Mouse (Mus musculus) forebrain, postnatal 0 days (tissue): ENCODE results near the gene Sipa1l1. TPM values are rescaled to one million over a fixed set of nuclear protein-coding genes. Genes with fewer than 3 reads are reported as not detected.
"Not testable (repeated sequence)": the region's sequence is repeated elsewhere in the genome, so short reads cannot be mapped to it uniquely, and the experiment has no call there.

Source experiments
- ATAC-seq: fragments of 200-750 bp; cut with Nextera tagmentation; 2 replicates; pipeline ENCODE4 v1.8.0; 2017; ENCODE audit warnings: mild to moderate bottlenecking, moderate library complexity
- DNase-seq: peaks from one replicate; pipeline ENCODE4 v3.0.0-alpha.2; 2015
- H3K27ac ChIP-seq: fragments of 300-500 bp; sonication (generic); 2 replicates; pipeline ENCODE4 v1.5.1; 2014; ENCODE audit warnings: low read depth, mild to moderate bottlenecking, antibody characterized with exemption, low read length, moderate library complexity, mixed read lengths
- H3K27me3 ChIP-seq: fragments of 300-500 bp; sonication (generic); 2 replicates; pipeline ENCODE4 v1.6.1; 2014; ENCODE audit warnings: mild to moderate bottlenecking, low read length, mixed read lengths; ENCODE audit not compliant: insufficient read depth
- H3K36me3 ChIP-seq: fragments of 300-500 bp; sonication (generic); 2 replicates; pipeline ENCODE4 v1.6.1; 2014; ENCODE audit warnings: mild to moderate bottlenecking, moderate library complexity; ENCODE audit not compliant: insufficient read depth
- H3K4me1 ChIP-seq: fragments of 300-500 bp; sonication (generic); 2 replicates; pipeline ENCODE4 v1.6.1; 2014; ENCODE audit warnings: antibody characterized with exemption; ENCODE audit not compliant: insufficient read depth
- H3K4me2 ChIP-seq: fragments of 300-500 bp; sonication (generic); 2 replicates; pipeline ENCODE4 v1.6.1; 2014; ENCODE audit warnings: low read depth, mild to moderate bottlenecking, moderate library complexity
- H3K4me3 ChIP-seq: fragments of 300-500 bp; sonication (generic); 2 replicates; pipeline ENCODE4 v1.5.1; 2014; ENCODE audit warnings: low read depth, low read length, mixed read lengths
- H3K9ac ChIP-seq: fragments of 300-500 bp; sonication (generic); 2 replicates; pipeline ENCODE4 v1.6.1; 2014; ENCODE audit warnings: mild to moderate bottlenecking
- H3K9me3 ChIP-seq: fragments of 300-500 bp; sonication (generic); 2 replicates; pipeline ENCODE4 v1.6.1; 2016; ENCODE audit warnings: low read length
- CTCF ChIP-seq: sonication (generic); IDR thresholded peaks from 2 replicates; pipeline ENCODE4 v1.5.1; 2016; ENCODE audit warnings: antibody characterized with exemption, control low read depth, low read depth
- WGBS: fragments of 180-500 bp; shearing (Covaris S2); extraction: QIAGEN DNeasy Blood & Tissue Kit; methylation state at CpG from one replicate; pipeline ENCODE4 v1.1.7; 2014; 5-methylcytosine and 5-hydroxymethylcytosine counted together
- polyA plus RNA-seq: library from polyadenylated mRNA; unstranded; fragments of >200 nt; fragmentation: Nextera tagmentation; extraction: Ambion mirVana; gene quantifications from 2 replicates; pipeline ENCODE4 v1.2.1, GENCODE M21; 2015
- total RNA-seq: library from RNA; depleted of rRNA; stranded (reverse); fragments of >200 nt; gene quantifications from 2 replicates; pipeline ENCODE4 v1.2.3, GENCODE M21; 2014

Sipa1l1 gene
- total and polyA plus RNA-seq, 2 experiments from 2014 or later: 13.4 to 43.1 TPM

- H3K27ac ChIP-seq: no peak overlapping the region
- TF ChIP-seq CTCF: no peak
- ATAC-seq (no peak), DNase-seq (peak; percentile 26)
- no peaks in the 10 kb centered on the region for H3K36me3 ChIP-seq
- WGBS: 42% methylated on average over 6 of the region's 6 CpGs
- no peaks in the 10 kb centered on the region for H3K27me3 ChIP-seq
- no peaks in the 10 kb centered on the region for H3K9me3 ChIP-seq
- H3K4me2 ChIP-seq: no peak overlapping the region
- H3K9ac ChIP-seq: no peak overlapping the region
- no peak overlapping the region for H3K4me3 ChIP-seq
- H3K4me1 ChIP-seq: no peaks in the 10 kb centered on the region
Observed at GRCm38 (mm10) chr12:82486829-82487560, 317.9 kb downstream of the Sipa1l1 start.

- peak; percentile 47 for TF ChIP-seq CTCF
- 62% methylated on average over 4 of the region's 4 CpGs for WGBS
- H3K4me2 ChIP-seq: no peak overlapping the region
- no peaks in the 10 kb centered on the region for H3K27me3 ChIP-seq
- no peak for ATAC-seq
- no peaks in the 10 kb centered on the region for H3K36me3 ChIP-seq
- no peaks in the 10 kb centered on the region for H3K4me1 ChIP-seq
- H3K9me3 ChIP-seq: no peaks in the 10 kb centered on the region
- H3K27ac ChIP-seq: no peak overlapping the region
- H3K9ac ChIP-seq: no peak overlapping the region
- DNase-seq: no peak
- no peak overlapping the region for H3K4me3 ChIP-seq
Observed at GRCm38 (mm10) chr12:82489093-82489492, 320.0 kb downstream of the Sipa1l1 start.

GRCm38 (mm10) chr12:82489621-82490020 lies 320.5 kb downstream of the Sipa1l1 start:
- Histone ChIP-seq H3K27ac (no peak overlapping the region), H3K4me2 (no peak overlapping the region), H3K9me3 (no peaks in the 10 kb centered on the region), H3K36me3 (no peaks in the 10 kb centered on the region), H3K9ac (no peak overlapping the region), H3K4me3 (no peak overlapping the region), H3K27me3 (no peaks in the 10 kb centered on the region), H3K4me1 (no peaks in the 10 kb centered on the region)
- TF ChIP-seq CTCF: no peak
- no peak for DNase-seq
- WGBS: 80% methylated on average over 7 of the region's 7 CpGs
- no peak for ATAC-seq

GRCm38 (mm10) chr12:82492456-82492855 lies 323.3 kb downstream of the Sipa1l1 start:
- Histone ChIP-seq H3K36me3 (no peaks in the 10 kb centered on the region), H3K27me3 (no peaks in the 10 kb centered on the region), H3K9me3 (no peaks in the 10 kb centered on the region), H3K4me3 (no peak overlapping the region), H3K4me2 (no peak overlapping the region), H3K27ac (no peak overlapping the region), H3K9ac (no peak overlapping the region), H3K4me1 (no peaks in the 10 kb centered on the region)
- ATAC-seq: no peak
- no peak for TF ChIP-seq CTCF
- 78% methylated on average over 9 of the region's 9 CpGs for WGBS
- DNase-seq: no peak

GRCm38 (mm10) chr12:82493260-82493659 lies 324.1 kb downstream of the Sipa1l1 start:
- H3K27me3 ChIP-seq, H3K4me1 ChIP-seq, H3K36me3 ChIP-seq, H3K9me3 ChIP-seq, H3K9ac ChIP-seq, H3K27ac ChIP-seq, ATAC-seq, H3K4me3 ChIP-seq, H3K4me2 ChIP-seq, DNase-seq: not testable (repeated sequence)
- WGBS: 54% methylated on average over 1 of the region's 1 CpGs

- H3K27ac ChIP-seq: no peak overlapping the region
- H3K36me3 ChIP-seq: no peaks in the 10 kb centered on the region
- no peaks in the 10 kb centered on the region for H3K27me3 ChIP-seq
- H3K4me1 ChIP-seq: no peaks in the 10 kb centered on the region
- TF ChIP-seq CTCF: no peak
- H3K9me3 ChIP-seq: no peaks in the 10 kb centered on the region
- H3K4me3 ChIP-seq: no peak overlapping the region
- H3K4me2 ChIP-seq: no peak overlapping the region
- H3K9ac ChIP-seq: no peak overlapping the region
- ATAC-seq: no peak
- WGBS: 72% methylated on average over 4 of the region's 4 CpGs
- peak; percentile 18 for DNase-seq
Observed at GRCm38 (mm10) chr12:82495936-82496335, 326.8 kb downstream of the Sipa1l1 start.

GRCm38 (mm10) chr12:82497866-82498631 lies 328.9 kb downstream of the Sipa1l1 start:
- Histone ChIP-seq H3K27ac (no peak overlapping the region), H3K27me3 (no peaks in the 10 kb centered on the region), H3K9ac (peak overlapping the region; percentile 32), H3K9me3 (no peaks in the 10 kb centered on the region), H3K4me3 (peak overlapping the region; percentile 30), H3K4me1 (no peaks in the 10 kb centered on the region), H3K36me3 (no peaks in the 10 kb centered on the region), H3K4me2 (peak overlapping the region; percentile 52)
- ATAC-seq: peak; percentile 89
- peak; percentile 85 for DNase-seq
- TF ChIP-seq CTCF: peak; percentile 90
- 17% methylated on average over 11 of the region's 11 CpGs for WGBS
